ENCODE assay signal across 10 mouse cellular contexts in the genomic region with DNA sequence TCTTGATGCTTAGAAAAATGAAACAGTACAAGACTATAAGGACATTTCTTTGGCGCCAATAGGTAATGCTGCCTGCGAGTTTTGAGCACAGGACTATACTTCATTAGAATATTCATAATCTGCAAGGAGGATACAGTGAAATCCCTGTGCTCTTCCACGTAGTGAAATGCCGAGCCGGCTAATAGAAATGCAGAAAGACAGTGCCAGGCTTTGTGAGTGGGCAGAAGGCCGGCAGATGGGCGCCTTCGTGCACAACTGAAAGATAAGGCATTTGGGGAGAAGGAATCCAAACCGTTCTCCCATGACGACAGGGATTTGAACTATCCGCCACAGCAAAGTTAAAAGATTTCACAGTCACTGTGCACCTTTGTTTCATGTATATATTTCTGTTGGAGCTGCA.
DNase-seq lines count a peak whose midpoint lies in the region; ATAC-seq lines count a peak whose summit lies in the region.
"Had no signal": no experiment of that assay in that cellular context is flagged by ENCODE, and none has a peak within 500 bp of the region (broad histone marks: within the 10 kb centered on the region; RNA-seq: fewer than 3 reads in every experiment).

No protein-coding gene starts in this region.

- no peak overlapping the region for H3K4me3 ChIP-seq in midbrain, embryonic 14.5 days (replicated peaks; ENCODE audit: low read depth, low read length)
- no peak overlapping the region for H3K4me3 ChIP-seq in midbrain, embryonic 11.5 days (ENCODE audit: low read depth, low read length)
- H3K4me3 ChIP-seq: heart, embryonic 13.5 days had no signal

- H3K27ac ChIP-seq in midbrain, embryonic 14.5 days (replicated peaks; ENCODE audit: low read depth, low read length) = peak overlapping the region; percentile 73
- no peak overlapping the region for H3K27ac ChIP-seq in midbrain, embryonic 11.5 days (ENCODE audit: low read depth, low read length)
- H3K27ac ChIP-seq: heart, embryonic 13.5 days had no signal

- H3K36me3 ChIP-seq in midbrain, embryonic 14.5 days (ENCODE audit: control insufficient read depth, insufficient read depth, low read length) = 0 out of 2 replicates have a peak, but pooled peaks cover 4% of the 10 kb centered on the region
- no peaks in the 10 kb centered on the region for H3K36me3 ChIP-seq in midbrain, embryonic 11.5 days (ENCODE audit: control insufficient read depth, insufficient read depth, low read length)
- H3K36me3 ChIP-seq: heart, embryonic 13.5 days had no signal

- no peak for ATAC-seq in midbrain, embryonic 14.5 days (ENCODE audit: low FRiP score, low TSS enrichment)
- no peak for ATAC-seq in midbrain, embryonic 11.5 days (ENCODE audit: low FRiP score)
- no peak for ATAC-seq in megakaryocyte-erythroid progenitor cell, adult 5-6 weeks (replicated peaks; ENCODE audit: low FRiP score, low TSS enrichment, poor library complexity, severe bottlenecking)
- ATAC-seq: activated CD4-positive, CD25-positive, alpha-beta regulatory T cell, adult 4 months had no signal

- no peaks in the 10 kb centered on the region for H3K27me3 ChIP-seq in midbrain, embryonic 14.5 days (ENCODE audit: control insufficient read depth, insufficient read depth, low read length)
- H3K27me3 ChIP-seq in midbrain, embryonic 11.5 days (ENCODE audit: control insufficient read depth, insufficient read depth, low read length) = no peaks in the 10 kb centered on the region
- H3K27me3 ChIP-seq: heart, embryonic 13.5 days had no signal

- 45% methylated on average over 11 of the region's 11 CpGs for WGBS in midbrain, embryonic 14.5 days
- 83% methylated on average over 11 of the region's 11 CpGs for WGBS in midbrain, embryonic 11.5 days

- intact Hi-C loops in left cerebral cortex, postnatal 14 days (cut with DNase I) = no loop called here

- DNase-seq in midbrain, embryonic 14.5 days = peak; percentile 64
- no peak for DNase-seq in midbrain, embryonic 11.5 days (ENCODE audit: low spot score, missing footprints)
- peak; percentile 33 to 72 for DNase-seq in frontal cortex, adult 2 months (ENCODE audit: extremely low spot score in 1 of 2, low spot score in 1 of 2)
- DNase-seq in left cerebral cortex, postnatal 14 days (ENCODE audit: low spot score in 2 of 2) = peak; percentile 66 to 72
- DNase-seq in telencephalon, adult 2 months (ENCODE audit: low read depth, low spot score) = peak; percentile 50
- DNase-seq in urinary bladder, postnatal 10 days (ENCODE audit: low spot score) = no peak
- DNase-seq: thymus, postnatal 4 days had no signal

- H3K9me3 ChIP-seq in midbrain, embryonic 14.5 days (ENCODE audit: control insufficient read depth, low read length) = no peaks in the 10 kb centered on the region
- H3K9me3 ChIP-seq in midbrain, embryonic 11.5 days (ENCODE audit: control insufficient read depth, low read length) = no peaks in the 10 kb centered on the region
- H3K9me3 ChIP-seq: heart, embryonic 13.5 days had no signal

- H3K9ac ChIP-seq in midbrain, embryonic 14.5 days (replicated peaks; ENCODE audit: low read length) = no peak overlapping the region
- H3K9ac ChIP-seq in midbrain, embryonic 11.5 days (ENCODE audit: low read length) = no peak overlapping the region
- H3K9ac ChIP-seq: heart, embryonic 13.5 days had no signal

- no peak overlapping the region for H3K4me2 ChIP-seq in midbrain, embryonic 14.5 days (ENCODE audit: low read length)
- no peak overlapping the region for H3K4me2 ChIP-seq in midbrain, embryonic 11.5 days
- H3K4me2 ChIP-seq: heart, embryonic 13.5 days had no signal

- H3K4me1 ChIP-seq in midbrain, embryonic 14.5 days (ENCODE audit: control insufficient read depth, insufficient read depth, low read length) = 0 out of 2 replicates have a peak, but pooled peaks cover 3% of the 10 kb centered on the region
- no peaks in the 10 kb centered on the region for H3K4me1 ChIP-seq in midbrain, embryonic 11.5 days (ENCODE audit: control insufficient read depth, insufficient read depth, low read length)
- H3K4me1 ChIP-seq: heart, embryonic 13.5 days had no signal

Comparison
In these comparisons a context has a peak if more than half of its experiments do, and no peak if none do; other contexts are left out.
1. DNase-seq: peak in midbrain, embryonic 14.5 days (single experiment), frontal cortex, adult 2 months (2 of 2), left cerebral cortex, postnatal 14 days (2 of 2) and telencephalon, adult 2 months (single experiment); none in midbrain, embryonic 11.5 days (single experiment) and urinary bladder, postnatal 10 days (single experiment).